Mouse (Mus musculus) 3134 (cell line): ENCODE data around the gene Brip1.

Experiments used
- DNase-seq: peaks from one replicate; pipeline ENCODE4 v3.0.0-alpha.2; 2011; ENCODE audit warnings: low spot score; ENCODE audit not compliant: insufficient read length; ENCODE audit errors: extremely low read depth

Brip1 gene

DNA sequence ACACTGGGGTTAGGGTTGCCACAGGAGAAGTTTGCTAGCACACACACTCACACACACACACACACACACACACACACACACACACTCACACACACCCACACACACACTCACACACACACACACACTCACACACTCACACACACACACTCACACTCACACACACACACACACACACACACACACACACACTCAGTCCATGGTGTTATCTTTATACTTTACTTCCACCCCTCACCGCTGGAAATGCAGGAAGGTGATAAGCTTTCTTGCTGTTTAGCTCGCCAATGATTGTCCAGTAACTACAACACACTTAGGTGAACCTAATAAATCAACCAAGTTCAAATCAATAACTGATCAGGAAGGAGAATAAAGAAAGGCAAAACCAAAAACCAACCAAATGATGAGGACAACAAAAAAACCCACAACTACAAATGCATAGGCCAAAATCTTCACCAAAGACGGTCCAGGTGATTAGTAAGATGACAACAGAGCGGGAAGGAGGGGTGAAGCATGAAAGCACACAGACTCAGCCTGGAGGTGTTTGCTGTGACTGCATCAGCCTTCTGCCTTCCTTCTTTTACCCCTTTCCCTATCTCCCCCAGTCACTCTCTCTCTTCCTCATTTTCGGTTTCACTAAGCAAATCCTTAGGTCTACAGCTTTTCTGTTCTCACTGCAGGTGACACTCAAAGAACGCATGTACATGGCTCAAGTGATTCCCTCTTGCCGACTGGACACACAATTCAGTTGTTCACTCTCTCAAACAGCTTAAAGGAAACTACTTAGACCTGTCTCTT lies 83.7 kb downstream of the Brip1 start:
- DNase-seq = no peak

DNA sequence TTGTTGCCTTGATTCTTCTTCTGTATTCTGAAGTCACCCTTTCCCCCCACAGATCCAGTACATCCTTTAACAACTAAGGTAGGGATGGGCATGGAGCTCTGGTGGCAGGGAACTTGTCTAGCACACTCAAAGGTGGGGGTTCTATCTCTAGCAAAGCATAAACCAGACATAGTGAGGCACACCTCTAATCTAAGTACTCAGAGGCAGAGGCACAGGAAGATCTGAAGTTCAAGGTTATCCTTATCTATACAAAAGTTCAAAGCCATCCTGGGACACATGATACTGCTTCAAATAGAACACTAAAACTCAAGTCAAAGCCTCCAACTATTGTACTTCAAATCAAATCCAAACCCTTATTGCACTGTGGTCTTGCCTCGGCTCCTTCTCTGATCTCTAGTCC lies 85.0 kb downstream of the Brip1 start:
- no peak for DNase-seq

DNA sequence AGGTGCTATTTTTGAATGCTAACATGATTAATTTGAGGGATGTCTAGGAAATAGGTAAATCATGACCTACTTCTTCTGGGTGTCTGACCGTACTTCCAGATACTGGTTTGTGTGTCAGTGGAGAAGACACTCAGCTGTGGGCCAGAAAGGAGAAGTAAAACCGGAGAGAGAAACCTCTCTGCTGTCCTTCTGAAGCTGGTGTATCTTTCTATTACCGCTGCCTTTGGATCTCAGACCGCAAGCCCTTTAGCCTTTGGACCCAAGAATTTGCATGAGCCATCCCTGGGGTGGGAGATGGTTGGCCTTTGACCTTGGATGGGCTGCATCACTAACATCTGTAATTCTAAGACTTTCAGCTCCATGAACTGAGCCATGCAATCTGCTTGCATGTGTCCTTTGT lies 93.7 kb downstream of the Brip1 start:
- no peak for DNase-seq

DNA sequence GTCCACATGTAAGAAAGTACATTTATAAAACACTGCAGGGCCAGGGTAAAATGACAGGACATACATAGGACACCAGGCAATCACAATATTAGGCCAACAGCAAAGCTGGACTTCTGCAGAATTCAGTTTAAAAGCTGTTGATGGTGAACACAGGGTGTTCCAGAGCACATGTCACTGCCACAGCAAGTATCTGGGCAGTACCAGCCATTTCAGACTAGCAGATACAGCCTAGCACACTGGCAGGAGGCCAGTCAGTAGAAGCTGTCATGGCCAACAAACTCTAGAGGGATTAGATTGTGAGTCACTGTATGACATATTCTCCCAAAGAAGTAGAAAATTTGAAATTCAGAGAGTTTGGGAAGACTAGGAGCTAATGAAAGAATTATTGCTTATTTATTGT lies 94.4 kb downstream of the Brip1 start:
- no peak for DNase-seq

DNA sequence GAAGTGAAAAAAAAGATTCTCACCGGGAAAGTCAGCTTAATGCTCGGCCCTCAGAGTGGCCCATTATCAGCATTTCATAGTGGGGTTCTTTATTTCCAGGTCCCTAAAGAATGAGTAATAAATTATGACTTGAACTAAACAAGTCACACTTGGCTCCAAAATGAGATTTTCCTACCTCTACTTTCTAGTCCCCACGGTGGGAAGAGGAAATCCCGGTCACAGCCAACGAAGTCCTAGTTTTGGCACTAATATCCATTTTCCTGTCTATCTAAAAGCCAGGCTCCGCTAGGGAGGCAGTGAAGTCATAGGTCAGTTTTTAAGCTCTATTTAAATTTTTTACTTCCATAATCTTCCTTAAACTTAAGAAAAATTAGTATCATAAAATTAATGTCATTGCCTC lies 99.8 kb downstream of the Brip1 start:
- DNase-seq = no peak

DNA sequence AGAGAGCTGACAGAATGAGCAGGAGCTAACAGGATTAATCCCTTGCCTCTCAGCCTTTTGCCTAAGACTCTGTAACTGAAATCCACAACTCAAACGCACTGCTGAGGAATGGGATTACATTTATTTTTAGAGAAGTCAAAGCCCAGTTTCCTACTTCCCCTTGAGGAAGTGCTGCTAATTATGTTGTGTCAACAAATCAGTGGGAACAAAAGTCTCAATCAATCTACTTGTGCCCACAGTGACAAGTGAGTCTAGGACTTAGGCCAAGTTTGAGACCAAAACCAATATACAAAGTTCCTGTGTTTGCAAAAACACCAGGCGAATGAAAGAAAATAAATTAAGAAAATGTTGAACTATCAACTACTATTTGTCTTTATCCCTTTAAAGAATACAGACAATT lies 101.7 kb downstream of the Brip1 start:
- no peak for DNase-seq

DNA sequence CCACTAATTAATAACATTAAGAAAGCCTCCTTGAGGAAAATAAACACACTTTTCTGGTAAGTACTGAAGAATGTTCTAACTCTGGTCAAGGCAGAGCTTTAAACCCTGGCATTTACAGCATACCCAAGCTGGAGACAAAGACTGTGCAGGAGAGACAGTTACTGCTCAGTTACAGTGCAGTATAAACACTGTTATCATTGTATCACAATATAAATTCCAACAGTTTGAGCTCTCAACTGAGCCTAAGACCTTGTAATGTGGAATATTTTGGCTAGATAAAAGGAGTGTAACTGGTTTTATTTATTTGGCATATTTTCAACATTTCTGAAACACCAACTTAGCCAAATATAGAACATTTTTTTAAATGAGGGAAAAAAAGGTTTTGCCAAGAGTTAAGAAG lies 112.2 kb downstream of the Brip1 start:
- no peak for DNase-seq

DNA sequence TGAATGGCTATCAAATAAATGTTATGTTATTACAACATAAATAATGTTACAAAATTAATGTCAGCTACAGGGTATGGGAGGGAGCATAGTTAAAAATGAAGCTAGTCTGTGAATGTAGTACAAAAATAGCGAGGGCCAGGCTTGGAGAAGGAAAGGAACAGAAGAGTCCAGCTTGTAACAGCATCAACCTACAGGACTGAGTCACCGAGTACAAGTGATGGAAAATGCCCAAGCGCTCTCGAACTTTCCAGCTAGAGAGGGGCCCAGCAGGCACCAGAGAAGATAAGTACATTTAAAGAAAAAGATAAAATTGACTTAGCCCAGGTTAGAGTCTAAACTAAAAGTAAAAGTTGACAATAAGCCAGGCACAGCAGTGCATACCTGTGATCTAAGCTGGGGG lies 116.5 kb downstream of the Brip1 start:
- DNase-seq = no peak

DNA sequence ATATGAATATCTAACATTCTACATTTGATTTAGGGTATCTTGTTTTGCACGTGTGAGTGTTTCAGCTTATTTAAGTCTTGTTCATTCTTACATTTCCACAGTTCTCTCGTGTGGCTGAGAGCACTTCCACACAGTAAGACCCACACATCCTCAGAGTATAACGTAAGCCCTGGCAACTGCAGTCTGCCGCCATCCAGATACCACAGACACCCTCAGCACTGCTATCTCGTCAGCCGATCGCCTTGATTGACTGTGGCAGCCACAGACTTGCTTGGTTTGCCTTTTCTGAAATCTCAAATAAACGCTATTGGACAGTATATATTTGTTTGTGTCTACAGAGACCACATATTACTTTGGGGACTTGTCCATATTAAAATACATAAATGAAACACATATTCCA lies 123.0 kb downstream of the Brip1 start:
- DNase-seq = no peak

DNA sequence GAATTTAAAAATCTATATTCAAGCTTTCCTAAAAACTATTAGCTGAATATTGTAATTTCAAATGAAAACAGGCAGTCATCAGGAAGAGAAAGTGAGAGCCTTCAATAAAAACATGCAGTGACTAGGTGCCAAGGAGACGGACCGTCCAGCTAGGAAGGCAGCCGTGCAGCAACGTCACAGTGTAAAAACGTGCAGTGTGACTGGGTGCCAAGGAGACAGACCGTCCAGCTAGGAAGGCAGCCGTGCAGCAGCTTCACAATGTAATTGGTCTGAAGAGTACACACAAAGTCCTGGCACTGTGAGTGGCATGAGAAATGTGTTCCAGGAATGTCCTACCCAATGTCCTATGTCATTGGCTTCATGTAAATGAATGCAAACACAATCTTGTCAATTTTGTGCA lies 124.0 kb downstream of the Brip1 start:
- no peak for DNase-seq

DNA sequence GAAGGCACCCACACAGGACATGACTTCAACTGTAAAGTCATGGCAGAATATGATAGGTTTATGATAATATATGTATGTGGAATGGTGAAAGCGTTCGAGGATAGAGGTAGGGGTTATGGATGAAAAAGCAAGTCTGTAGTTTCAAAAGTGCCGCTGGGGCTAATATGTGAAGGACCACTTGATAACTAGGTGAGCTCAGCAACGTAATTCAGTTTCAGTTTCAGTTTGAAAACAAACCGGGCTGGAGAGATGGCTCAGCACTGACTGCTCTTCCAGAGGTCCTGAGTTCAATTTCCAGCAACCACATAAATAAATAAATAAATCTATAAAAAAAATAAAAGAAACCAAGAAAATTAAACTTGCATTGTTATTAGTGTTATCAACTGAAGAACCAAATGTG lies 124.6 kb downstream of the Brip1 start:
- no peak for DNase-seq

DNA sequence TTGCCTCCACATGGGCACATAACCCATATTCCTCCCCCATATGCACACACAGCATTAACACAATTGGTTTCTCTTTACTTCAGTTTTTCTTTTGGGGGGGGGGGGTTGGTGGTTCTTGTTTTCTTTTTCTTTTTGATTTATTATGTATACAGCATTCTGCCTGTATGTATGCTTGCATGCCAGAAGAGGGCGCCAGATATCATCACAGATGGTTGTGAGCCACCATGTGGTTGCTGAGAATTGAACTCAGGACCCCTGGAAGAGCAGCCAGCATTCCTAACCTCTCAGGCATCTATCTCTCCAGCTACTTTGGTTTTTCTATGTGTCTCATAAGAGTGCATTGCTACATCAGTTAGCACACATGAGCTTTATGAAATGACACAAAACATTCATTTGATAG lies 125.6 kb downstream of the Brip1 start:
- no peak for DNase-seq

DNA sequence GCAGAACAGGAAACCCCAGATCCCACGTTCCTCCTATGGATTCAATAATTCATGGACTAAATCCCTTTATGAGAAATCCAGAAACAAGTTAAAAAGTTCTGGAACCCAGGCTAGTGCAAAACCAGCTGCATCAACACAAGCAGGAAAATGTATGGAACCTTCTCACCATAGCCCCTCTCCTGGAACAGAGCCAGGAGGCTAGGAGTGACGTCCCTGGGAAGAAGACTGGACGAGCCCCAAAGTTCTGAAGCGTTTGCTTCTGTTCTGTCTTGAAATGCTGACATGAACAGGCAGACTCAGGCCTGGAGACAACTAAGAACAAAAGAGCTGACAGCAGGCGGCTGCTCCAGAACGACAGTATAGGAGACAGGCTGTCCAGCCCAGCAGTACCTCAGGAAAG lies 132.3 kb downstream of the Brip1 start:
- no peak for DNase-seq

DNA sequence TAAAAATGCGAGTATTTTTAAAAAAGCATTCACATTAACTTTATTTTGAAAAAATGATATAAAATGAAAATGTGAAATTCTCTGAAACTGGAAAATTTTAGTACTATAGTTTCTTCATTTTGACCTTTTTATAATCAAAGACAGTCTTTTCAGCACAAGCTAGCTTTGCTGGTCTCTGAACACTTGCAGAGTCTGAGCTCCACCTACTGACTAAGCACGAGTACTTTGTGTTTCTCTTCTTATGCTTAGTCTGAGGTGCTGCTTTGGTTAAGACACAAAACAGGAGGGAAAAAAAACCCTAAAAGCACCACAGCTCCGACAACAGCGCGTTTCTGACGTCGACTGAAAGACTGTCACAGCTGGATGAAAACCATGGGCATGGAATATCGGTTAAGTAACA lies 133.8 kb downstream of the Brip1 start:
- DNase-seq = no peak

DNA sequence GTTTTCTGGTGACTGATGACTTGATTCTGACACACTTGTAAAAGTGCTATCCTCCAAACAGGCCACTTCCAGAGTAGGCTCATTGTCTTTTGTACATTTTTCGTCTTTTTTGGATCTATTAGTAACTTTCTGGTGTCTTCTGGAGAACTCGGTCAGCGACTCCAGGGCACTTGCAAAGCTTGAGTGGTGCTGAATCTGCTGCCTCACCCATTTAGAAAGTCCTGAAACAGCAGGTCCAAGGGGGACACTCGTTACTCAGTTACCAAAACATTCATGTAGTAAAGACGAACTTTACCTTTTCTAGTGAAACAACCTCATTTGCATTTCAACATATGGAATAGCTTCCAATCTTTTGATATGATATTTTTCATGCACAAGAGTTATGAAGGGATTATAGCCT lies 136.1 kb downstream of the Brip1 start:
- DNase-seq = no peak

DNA sequence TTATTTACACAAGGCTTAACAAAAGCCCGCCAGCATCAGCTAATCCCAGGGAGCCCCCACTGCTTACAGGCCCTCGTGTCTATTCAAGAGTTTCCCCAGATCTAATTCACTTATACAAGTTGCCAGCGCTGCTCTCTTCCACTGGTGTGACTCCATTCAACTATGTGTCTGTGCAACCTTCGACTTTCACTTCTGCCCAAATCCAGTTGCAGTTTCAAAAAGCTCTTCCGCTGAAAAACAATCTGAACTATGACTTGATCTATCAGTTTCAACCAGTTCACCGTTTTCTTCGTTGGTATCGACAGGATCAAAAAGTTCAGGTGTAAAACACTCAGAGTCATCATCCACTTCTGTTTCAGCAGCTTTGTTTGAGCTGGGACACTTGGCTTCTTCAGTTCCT lies 139.8 kb downstream of the Brip1 start:
- no peak for DNase-seq

DNA sequence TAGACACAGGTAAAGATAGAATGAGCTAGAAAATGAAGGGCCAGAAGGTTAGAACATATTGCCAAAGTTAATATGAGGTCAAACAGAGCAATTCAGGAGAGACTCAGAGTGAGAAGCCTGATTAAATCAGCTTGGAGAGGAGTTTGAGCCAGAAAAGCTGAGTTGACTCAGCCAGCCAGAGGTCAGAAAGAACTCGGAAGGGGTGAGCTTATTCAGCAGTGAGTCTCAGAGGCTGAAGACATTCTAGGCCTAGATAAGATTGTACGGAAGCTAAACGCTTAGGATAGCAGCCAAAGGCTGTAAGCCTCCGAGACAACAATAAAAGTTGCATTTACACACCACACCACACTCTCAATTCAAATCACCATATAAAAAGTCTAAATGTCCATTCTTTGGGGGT lies 141.9 kb downstream of the Brip1 start:
- DNase-seq = no peak

DNA sequence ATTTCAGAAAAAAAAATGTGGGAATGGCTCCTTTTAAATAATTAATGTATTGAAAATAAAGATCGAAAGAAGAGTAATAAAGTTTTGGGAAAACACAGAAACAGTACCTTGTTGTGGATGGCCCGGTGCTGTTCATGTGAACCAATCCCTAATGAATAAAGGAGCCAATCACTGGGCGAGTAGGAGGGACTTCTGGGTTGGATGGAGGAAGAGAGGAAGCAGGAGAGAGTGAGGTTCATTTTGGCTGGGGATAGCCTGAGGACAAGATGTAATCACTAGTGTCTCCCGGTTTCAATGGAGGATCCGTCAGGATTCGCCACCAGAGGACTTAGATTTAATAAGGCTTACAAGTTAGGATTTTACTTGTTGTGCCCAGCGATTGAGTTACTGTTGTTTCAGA lies 145.2 kb downstream of the Brip1 start:
- no peak for DNase-seq

DNA sequence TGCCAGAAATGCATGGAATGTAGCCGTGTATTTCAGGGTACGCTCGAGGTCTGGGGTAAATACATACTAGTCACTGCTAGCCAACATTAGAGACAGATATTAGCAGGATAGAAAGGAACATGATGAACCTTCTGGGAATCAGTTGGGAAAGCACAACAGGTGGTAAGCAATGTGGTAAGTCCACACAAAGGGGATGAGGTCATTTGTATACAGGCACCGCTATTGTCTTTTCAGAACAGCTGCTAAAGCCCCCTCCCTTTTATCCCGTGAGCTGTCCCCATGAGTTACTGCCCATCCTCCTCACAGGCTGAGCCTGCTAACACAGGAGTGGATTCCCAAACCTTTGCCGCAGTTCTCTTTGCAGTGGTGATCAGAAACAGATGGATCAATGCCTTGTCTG lies 149.6 kb downstream of the Brip1 start:
- no peak for DNase-seq

DNA sequence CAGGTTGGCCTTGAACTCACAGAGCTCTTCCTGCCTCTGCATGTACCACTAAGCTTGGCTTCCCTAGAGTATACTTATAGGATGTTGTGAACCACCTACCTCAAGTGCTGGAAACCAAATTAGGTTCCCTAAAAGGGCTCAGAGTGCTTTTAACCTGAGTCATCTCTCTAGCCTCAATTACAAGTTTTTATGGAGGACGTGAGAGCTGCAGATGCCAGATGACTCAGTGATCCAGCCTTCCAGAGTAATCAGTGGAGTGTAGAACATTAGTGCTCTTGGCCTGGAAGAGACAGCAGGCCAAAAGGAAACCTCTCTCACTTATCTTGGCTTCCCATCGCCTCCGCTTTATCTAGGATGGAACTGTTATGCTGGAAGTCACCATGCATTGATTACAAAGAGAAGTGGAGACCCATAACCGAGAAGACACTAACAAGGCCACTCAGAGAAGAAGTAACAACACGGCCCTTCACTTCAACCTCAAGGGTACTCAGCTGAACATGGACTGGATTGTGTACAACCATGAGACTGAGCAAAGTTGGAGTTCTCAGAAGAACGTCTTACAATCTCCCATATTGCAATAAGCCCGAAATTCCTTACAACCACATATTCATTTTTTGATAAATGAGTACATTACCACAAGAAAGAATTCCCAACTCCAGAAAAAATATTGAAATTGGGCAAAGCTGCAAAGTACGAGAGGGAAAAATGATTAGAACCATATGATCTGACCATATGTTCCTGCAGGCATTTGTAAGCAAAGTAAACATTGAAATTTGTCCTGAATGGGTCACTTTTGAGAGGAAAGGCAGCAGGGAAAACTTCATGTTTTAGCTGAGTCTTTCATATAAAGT lies 150.3 kb downstream of the Brip1 start:
- DNase-seq = peak; percentile 70

DNA sequence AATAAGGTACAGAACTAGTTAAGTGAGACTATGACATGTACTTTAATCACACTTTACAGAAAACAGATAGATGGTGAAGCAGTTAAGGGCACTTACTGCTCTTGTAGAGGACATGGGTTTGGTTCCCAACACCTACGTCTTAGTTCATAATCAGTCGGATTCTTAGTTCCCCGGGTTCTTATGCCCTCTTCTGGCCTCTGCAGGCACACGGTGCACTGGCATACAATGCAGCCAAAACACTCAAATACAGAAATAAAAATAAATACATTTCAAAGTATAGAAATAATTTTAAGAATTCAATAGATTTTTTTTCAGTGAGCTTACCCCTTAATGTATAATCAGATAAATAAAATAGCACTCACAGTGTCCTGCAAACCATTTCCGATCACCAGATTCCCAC lies 161.0 kb downstream of the Brip1 start:
- DNase-seq = no peak

DNA sequence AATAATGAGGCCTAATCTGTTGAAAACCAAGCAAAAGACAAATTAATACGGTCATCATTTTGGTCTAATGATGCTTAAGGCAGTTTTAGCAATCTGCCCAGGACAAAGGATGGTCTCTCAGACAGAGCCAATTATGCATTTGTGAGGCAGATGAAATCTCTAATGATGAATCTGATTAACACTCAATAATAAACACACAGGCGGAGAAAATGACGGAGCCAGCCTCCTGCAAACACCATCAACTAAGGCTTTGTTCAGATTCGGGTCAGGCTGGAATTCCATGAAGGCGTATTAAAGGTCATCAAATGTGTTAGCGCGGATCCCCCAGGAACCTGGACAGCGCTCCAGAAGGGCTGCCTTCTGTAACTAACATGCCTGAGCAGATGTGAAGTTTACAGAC lies 161.6 kb downstream of the Brip1 start:
- DNase-seq = no peak
